Mouse (Mus musculus) thymus, postnatal 4 days (tissue): ENCODE results near the gene Hesx1.
"Not testable (repeated sequence)": the region's sequence is repeated elsewhere in the genome, so short reads cannot be mapped to it uniquely, and the experiment has no call there.

Experiments
- DNase-seq: peaks from one replicate; pipeline ENCODE4 v3.0.0; 2021

The Hesx1 gene

GRCm38 (mm10) chr14:26994211-26994741 is at the start of gene Hesx1:
Gene Hesx1, plus strand, starts transcription at chr14:26994416.
- peak; percentile 87 for DNase-seq

- not testable (repeated sequence) for DNase-seq
Observed at GRCm38 (mm10) chr14:26956139-26956538, 38.1 kb upstream of the Hesx1 start.

GRCm38 (mm10) chr14:26960518-26960917 is 33.7 kb upstream of the Hesx1 start:
- DNase-seq: no peak

GRCm38 (mm10) chr14:26969164-26969563 is 25.1 kb upstream of the Hesx1 start:
- DNase-seq: no peak

GRCm38 (mm10) chr14:26969856-26970407 is 24.3 kb upstream of the Hesx1 start:
- peak; percentile 75 for DNase-seq

- DNase-seq: peak; percentile 99
Observed at GRCm38 (mm10) chr14:26970439-26970932, 23.7 kb upstream of the Hesx1 start.

- no peak for DNase-seq
Observed at GRCm38 (mm10) chr14:26971106-26971789, 23.0 kb upstream of the Hesx1 start, which contains the start of gene Appl1. Gene Appl1, minus strand, starts transcription at chr14:26971232.

GRCm38 (mm10) chr14:26973089-26973488 is 21.1 kb upstream of the Hesx1 start:
- DNase-seq: no peak

- no peak for DNase-seq
Observed at GRCm38 (mm10) chr14:26975490-26975889, 18.7 kb upstream of the Hesx1 start.

GRCm38 (mm10) chr14:26976212-26976611 is 18.0 kb upstream of the Hesx1 start:
- no peak for DNase-seq

GRCm38 (mm10) chr14:26977500-26977899 is 16.7 kb upstream of the Hesx1 start:
- DNase-seq: no peak

- DNase-seq: no peak
Observed at GRCm38 (mm10) chr14:26979808-26980207, 14.4 kb upstream of the Hesx1 start.

GRCm38 (mm10) chr14:26981021-26981420 is 13.2 kb upstream of the Hesx1 start:
- DNase-seq: no peak

- DNase-seq: no peak
Observed at GRCm38 (mm10) chr14:26981494-26982149, 12.6 kb upstream of the Hesx1 start.

- no peak for DNase-seq
Observed at GRCm38 (mm10) chr14:26982150-26982530, 12.1 kb upstream of the Hesx1 start.

- peak; percentile 49 for DNase-seq
Observed at GRCm38 (mm10) chr14:26988694-26989093, 5.5 kb upstream of the Hesx1 start.

GRCm38 (mm10) chr14:26991622-26992021 is 2.6 kb upstream of the Hesx1 start:
- DNase-seq: no peak

GRCm38 (mm10) chr14:26993427-26993826 is 789 bp upstream of the Hesx1 start:
- no peak for DNase-seq

- DNase-seq: no peak
Observed at GRCm38 (mm10) chr14:26996257-26996656, 2.0 kb downstream of the Hesx1 start.

GRCm38 (mm10) chr14:27000386-27000785 is 6.2 kb downstream of the Hesx1 start:
- no peak for DNase-seq

GRCm38 (mm10) chr14:27004906-27005305 is 10.7 kb downstream of the Hesx1 start:
- DNase-seq: no peak

- no peak for DNase-seq
Observed at GRCm38 (mm10) chr14:27005937-27006336, 11.7 kb downstream of the Hesx1 start.

GRCm38 (mm10) chr14:27011561-27011960 is 17.3 kb downstream of the Hesx1 start:
- DNase-seq: no peak

GRCm38 (mm10) chr14:27013658-27014057 is 19.4 kb downstream of the Hesx1 start:
- no peak for DNase-seq
